Mouse (Mus musculus) C2C12 (cell line): ENCODE data around the gene Tbc1d9.

Source experiments
- CTCF ChIP-seq: IDR thresholded peaks from one replicate; pipeline ENCODE4 v1.5.1; 2011; ENCODE audit not compliant: control insufficient read depth, insufficient read depth, insufficient read length
- MAX ChIP-seq: IDR thresholded peaks from one replicate; pipeline ENCODE4 v1.6.1; 2011; ENCODE audit warnings: mild to moderate bottlenecking, control low read depth
- MYOD1 ChIP-seq: IDR thresholded peaks from one replicate; pipeline ENCODE4 v1.6.1; 2011; ENCODE audit warnings: low read depth; ENCODE audit not compliant: control insufficient read depth, insufficient read length
- USF1 ChIP-seq: IDR thresholded peaks from one replicate; pipeline ENCODE4 v1.6.1; 2011; ENCODE audit warnings: low read depth, mild to moderate bottlenecking, control low read depth, moderate library complexity

DNA sequence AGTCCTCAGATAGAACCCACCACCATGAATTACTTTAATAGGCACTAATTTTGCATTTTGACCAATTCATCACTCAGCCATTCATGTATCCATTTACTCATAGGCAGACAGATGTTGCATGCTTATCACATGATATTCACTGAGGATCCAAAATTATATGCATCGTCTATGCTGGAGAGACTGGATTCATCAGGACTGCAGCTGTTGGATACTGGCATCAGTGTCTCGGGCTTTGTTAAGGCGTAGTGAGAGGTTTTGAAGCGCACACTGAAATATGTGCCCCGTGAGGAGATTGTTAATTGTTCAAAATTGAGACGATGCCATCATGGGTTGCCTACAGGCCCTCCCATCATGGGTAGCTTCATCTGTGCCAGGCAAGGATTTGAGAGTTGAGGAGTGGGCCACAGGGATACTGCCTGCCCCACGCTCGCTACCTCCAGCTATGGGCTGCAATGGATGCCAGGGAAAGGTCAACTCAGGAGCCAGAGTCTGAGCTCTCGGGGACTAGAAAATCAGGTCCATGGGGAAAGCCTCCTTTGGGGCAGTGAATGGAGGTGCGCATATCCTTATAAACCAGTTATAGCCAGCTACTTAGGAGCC lies 22.3 kb downstream of the Tbc1d9 start:
- TF ChIP-seq MAX (no peak), CTCF (no peak), USF1 (no peak), MYOD1 (no peak)
